Mouse (Mus musculus): Measurements from ENCODE around the gene Mus81.

Mus81 gene

GRCm38 (mm10) chr19:5487768-5488550, at the start of gene Mus81:
Gene Mus81, minus strand, starts transcription at chr19:5488402.
- in situ Hi-C loops (cut with MboI; ENCODE audit: unreplicated experiment in 2 of 2) = loop anchor here (5.0 kb wide), 3 partner anchors 56 to 121 kb away; partner anchors contain the start of genes AI837181 (in 1 of the 2), Banf1 (in 1 of the 2) and Eif1ad (in 1 of the 2)

DNA sequence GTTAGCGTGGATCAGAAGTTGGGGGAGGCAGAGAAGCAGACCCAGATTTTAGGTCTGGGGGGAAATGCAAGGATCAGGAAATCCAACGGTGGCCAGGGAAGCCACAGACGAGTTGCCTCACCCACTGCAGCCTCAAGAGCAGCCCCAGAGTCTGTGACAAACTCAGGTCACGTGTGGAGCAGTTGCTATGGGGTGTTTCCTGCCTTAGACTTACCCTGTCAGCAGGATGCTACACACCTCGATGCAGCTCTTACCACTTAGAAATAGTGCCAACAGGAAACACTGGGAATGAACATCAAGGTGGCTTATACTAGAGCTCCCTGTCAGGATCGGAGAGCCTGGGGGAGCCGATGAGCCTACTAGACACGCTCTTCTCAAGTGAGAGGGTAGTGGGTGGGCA, 44.3 kb upstream of the Mus81 start:
- in situ Hi-C loops (cut with MboI; ENCODE audit: unreplicated experiment in 2 of 2) = loop anchor here (5.0 kb wide), 1 partner anchor 250 kb away; no protein-coding TSS in a partner anchor

- in situ Hi-C loops (cut with MboI; ENCODE audit: unreplicated experiment in 2 of 2) = loop anchor here (5.0 kb wide), 1 partner anchor 252 kb away; no protein-coding TSS in a partner anchor
Measured at GRCm38 (mm10) chr19:5530138-5530524, 41.9 kb upstream of the Mus81 start.

DNA sequence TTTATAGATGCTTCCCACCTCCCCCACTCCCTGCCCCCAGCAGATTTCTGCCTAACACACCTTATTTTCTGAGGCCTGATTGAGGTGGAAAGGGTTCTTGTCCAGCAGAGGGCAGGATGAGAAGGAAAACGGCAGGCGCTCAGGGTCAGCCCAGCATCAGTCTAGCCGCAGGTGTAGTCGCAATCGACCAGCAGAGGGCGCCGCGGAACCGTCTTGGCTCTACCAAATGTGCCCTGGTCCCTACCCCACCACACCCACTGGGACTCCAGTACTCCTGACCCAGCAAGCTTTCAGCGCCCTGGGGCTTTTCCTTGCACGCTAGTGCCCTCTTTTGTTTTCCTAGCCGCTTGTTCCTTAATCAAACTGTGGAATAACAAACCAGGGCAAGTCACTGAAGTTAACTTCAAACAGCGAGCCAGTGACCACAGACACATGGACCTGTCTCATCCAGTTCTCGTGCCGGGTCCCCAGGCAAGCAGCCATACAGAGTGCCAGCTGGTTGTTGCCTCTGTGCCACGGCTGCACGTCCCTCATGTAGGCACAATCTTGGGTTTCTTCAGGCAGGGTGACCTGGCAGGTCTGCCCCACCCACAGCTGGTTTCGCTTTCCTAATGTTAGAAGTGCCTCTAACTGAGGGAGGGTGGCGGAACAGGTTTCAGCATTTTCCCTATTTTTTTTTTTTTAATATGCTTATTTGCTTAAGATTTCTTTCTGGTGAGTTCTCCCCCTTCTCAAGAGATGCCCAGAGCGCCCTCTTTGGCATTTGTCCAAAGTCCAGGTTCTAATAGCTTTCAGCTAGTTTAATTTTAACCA, 41.3 kb upstream of the Mus81 start:
- in situ Hi-C loops (cut with MboI; ENCODE audit: unreplicated experiment in 2 of 2) = loop anchor here (5.0 to 10.0 kb wide), 4 partner anchors 33 to 355 kb away; partner anchors contain the start of genes Frmd8 (in 1 of the 2), Ovol1 (in 1 of the 2) and Slc25a45 (in 1 of the 2)

DNA sequence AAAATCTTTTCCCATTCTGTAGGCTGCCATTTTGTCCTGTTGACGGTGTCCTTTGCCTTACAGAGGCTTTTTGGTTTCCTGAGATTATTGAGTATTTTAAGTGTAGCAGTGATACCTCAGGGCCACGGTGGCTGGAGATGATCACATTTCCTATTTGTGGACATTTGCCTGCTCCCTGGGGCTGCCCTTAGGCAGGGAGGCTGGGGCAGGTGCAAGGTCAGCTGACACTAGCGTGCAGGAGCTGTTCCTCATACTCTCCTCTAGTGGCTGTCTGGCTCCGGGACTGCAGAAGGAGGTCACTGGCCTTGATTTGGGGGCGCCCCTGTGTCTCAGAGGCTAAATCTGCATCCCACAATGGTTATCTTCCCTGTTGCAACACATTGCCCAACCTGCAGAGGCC, 37.0 kb upstream of the Mus81 start:
- in situ Hi-C loops (cut with MboI; ENCODE audit: unreplicated experiment in 2 of 2) = loop anchor here (5.0 to 10.0 kb wide), 3 partner anchors 37 to 360 kb away; partner anchors contain the start of genes Frmd8 (in 1 of the 2), Ovol1 (in 1 of the 2) and Slc25a45 (in 1 of the 2)

GRCm38 (mm10) chr19:5518721-5519120, 30.5 kb upstream of the Mus81 start:
- in situ Hi-C loops (cut with MboI; ENCODE audit: unreplicated experiment in 2 of 2) = no loop called here

DNA sequence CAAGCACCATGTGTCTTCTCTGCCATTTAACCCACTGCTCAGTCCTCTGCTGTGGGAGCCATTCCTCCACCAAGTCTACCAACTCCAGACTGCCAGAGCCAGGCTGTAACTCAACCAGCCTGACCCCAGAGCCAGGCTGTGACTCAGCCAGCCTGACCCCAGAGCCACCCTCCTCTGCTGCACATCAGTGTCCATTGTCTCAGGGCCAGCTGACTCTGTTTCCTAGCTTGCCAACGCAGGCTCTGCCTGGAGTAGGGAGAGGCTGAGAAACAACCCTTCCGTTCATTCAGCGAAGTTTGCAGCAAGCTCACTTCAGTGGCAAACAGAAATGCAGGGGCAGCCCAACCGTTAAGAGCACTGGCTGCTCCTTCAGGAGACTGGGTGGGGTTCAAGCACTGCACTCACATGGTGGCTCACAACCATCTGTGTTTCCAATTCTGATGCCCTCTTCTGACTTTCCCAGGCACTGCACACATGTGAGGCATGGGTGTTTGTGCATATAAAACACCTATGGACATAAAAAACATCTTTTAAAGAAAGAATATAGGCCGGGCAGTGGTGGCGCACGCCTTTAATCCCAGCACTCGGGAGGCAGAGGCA, 28.8 kb upstream of the Mus81 start:
- in situ Hi-C loops (cut with MboI; ENCODE audit: unreplicated experiment in 2 of 2) = no loop called here

GRCm38 (mm10) chr19:5515840-5516777, 27.9 kb upstream of the Mus81 start:
- in situ Hi-C loops (cut with MboI; ENCODE audit: unreplicated experiment in 2 of 2) = no loop called here

DNA sequence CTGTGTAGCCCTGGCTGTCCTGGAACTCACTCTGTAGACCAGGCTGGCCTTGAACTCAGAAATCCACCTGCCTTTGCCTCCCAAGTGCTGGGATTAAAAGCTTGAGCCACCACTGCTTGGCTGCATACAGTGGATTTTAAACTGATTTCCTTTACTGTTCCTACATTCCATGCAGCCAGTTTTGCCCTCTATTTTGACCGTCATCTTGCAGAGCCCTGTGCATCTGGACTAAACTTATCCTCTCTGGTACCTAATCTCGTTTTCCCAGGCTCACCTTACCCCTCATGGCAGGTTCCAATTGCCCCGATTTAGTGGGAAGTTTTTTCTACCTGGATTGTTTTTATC, 24.8 kb upstream of the Mus81 start:
- in situ Hi-C loops (cut with MboI; ENCODE audit: unreplicated experiment in 2 of 2) = no loop called here

DNA sequence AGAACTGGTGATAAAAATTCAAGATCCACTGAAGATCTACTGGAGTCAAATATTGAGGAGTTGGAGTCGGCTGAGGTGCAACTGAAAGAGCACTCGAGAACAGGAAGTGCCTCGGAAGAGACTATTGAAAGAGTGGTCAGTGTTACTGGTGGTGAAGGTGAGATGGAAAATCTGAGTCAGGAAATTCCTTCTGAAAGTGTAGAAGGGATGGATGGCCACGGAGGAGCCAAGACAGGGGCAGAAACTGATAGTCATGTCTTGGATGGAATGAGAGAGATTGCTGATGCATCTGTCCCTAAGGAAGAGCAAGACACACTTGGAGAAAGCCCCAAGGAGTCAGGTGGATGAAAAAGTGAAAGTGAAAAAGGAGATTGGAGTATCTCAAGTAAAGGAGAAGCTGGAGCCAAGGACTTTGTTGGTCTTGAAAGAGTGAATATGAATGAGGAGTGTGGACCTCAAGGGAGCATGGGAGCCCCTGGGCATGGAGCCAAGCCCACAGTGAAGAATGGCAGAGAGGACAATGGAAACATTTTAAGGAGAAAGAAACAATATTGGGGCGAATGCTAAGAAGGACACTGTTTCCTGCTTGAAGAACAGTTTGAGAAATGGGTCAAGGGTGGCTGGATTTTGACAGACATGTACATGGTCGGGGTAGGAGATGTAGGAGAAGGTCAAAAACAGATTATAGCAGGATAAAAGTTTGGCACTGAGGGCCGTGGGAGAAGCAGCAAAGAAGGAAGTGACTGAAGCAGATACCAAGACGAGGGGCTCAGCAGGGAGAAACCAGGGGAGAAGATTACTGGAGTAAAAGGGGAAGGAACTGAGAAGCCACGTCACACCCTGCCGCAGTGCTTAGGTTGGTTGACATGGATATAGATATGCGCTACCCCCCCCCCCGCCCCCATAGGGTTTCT, 24.1 kb upstream of the Mus81 start:
- in situ Hi-C loops (cut with MboI; ENCODE audit: unreplicated experiment in 2 of 2) = no loop called here

GRCm38 (mm10) chr19:5511074-5511632, 23.0 kb upstream of the Mus81 start:
- in situ Hi-C loops (cut with MboI; ENCODE audit: unreplicated experiment in 2 of 2) = no loop called here

DNA sequence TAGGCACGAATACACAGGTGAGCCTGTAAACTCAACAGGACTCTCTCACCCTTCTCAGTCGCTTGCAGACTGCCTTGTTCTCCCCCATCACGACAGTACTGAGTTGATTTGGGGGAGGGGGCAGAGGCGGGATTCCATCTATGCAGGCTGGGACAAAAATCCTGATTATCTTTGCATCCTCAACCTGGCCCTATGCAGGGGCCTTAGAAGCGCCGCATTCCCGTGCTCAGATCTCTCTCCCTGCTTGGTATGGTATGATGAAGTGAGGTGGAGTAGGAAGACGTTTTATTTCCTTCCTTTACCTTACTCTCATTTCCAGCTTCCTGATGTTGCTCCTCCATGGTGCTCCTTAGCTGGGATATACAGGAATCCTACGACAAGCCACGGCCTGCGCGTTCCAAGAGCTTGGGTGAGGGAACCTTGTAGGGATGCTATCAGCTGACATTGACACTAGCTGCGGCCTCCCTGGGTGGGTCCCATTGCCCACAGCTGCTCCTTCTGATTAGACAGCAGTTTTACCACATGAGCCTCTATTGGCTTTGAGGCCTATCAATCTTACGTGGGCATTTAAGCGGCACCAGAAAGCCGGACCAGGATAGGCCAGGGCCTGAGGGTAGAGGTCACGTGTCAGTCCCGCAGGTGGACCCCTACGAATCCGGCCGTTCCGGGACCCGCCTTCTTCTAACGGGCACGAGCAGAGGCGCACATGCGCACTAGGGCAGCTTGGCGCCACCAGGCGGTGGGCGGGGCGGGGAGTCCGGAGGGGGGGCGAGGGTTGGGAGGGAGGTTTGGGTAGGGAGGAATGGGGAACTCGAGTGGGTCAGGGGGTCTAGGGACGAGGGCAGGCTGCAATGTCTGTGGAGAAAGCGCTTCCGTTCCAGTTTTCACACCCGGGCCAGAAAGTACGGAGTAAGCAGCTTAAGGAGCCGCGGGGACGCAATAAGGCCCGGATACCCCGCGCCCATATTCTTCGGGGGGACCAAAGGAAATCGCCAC, 22.1 kb upstream of the Mus81 start, which contains the start of gene Snx32:
TSS of gene Snx32 (minus strand) at position 508 of the 996 bp plus-strand sequence.
- in situ Hi-C loops (cut with MboI; ENCODE audit: unreplicated experiment in 2 of 2) = no loop called here

- in situ Hi-C loops (cut with MboI; ENCODE audit: unreplicated experiment in 2 of 2) = no loop called here
Measured at GRCm38 (mm10) chr19:5503687-5504086, 15.5 kb upstream of the Mus81 start, which contains the start of gene 1700020D05Rik. Gene 1700020D05Rik, minus strand, starts transcription at chr19:5503787.

GRCm38 (mm10) chr19:5500330-5500875, 12.2 kb upstream of the Mus81 start:
- in situ Hi-C loops (cut with MboI; ENCODE audit: unreplicated experiment in 2 of 2) = no loop called here

GRCm38 (mm10) chr19:5496052-5496370, 7.8 kb upstream of the Mus81 start:
- in situ Hi-C loops (cut with MboI; ENCODE audit: unreplicated experiment in 2 of 2) = no loop called here

- in situ Hi-C loops (cut with MboI; ENCODE audit: unreplicated experiment in 2 of 2) = no loop called here
Measured at GRCm38 (mm10) chr19:5495353-5496051, 7.3 kb upstream of the Mus81 start.
